Mouse (Mus musculus): ENCODE results near the gene Ahdc1. TPM values are rescaled to one million over a fixed set of nuclear protein-coding genes. Genes with fewer than 3 reads are reported as not detected.
A peak's percentile ranks its signal among the peaks of the same experiment; 100 is the strongest.

Ahdc1 gene
- polyA plus RNA-seq, 1 experiment from 2014 or later, result 2.4 TPM

DNA sequence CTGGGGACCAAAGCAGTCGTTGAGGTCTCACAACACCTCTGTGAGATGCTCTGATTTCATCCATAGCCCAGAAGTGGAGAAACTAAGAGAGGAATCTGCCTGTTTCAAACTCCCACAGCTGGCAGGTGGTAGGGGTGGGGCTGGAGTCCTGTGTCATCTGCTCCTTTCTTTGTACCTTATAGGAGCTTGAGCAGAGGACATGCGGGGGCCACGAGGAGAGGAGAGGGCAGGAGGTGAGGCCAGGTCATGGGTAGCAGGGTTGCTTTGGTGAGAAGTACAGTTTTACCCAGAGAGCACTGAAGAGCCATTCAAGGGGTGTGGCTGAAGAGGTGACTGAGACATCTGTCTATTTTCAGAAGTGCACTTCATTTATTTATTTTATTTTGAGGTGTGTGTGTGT lies 103.7 kb downstream of the Ahdc1 start:
- Histone ChIP-seq H3K4me3 (ENCODE audit: low read depth, low read length) (no peak overlapping the region), H3K27ac (ENCODE audit: low read depth, low read length) (no peak overlapping the region), H3K4me1 (replicated peaks; ENCODE audit: control insufficient read depth, insufficient read depth, low read length) (0 out of 2 replicates have a peak, but pooled peaks cover 3% of the 10 kb centered on the region), H3K36me3 (ENCODE audit: control insufficient read depth, insufficient read depth) (no peaks in the 10 kb centered on the region), H3K9ac (ENCODE audit: low read depth, low read length) (no peak overlapping the region), H3K9me3 (ENCODE audit: control insufficient read depth) (no peaks in the 10 kb centered on the region), H3K4me2 (replicated peaks; ENCODE audit: low read depth) (no peak overlapping the region), H3K27me3 (replicated peaks; ENCODE audit: control insufficient read depth, insufficient read depth, low read length) (no peaks in the 10 kb centered on the region)
- no peak for TF ChIP-seq CTCF (IDR thresholded peaks at IDR 0.05; ENCODE audit: low read depth)
- 81% methylated on average over 3 of the region's 3 CpGs for WGBS
- ATAC-seq, result no peak

DNA sequence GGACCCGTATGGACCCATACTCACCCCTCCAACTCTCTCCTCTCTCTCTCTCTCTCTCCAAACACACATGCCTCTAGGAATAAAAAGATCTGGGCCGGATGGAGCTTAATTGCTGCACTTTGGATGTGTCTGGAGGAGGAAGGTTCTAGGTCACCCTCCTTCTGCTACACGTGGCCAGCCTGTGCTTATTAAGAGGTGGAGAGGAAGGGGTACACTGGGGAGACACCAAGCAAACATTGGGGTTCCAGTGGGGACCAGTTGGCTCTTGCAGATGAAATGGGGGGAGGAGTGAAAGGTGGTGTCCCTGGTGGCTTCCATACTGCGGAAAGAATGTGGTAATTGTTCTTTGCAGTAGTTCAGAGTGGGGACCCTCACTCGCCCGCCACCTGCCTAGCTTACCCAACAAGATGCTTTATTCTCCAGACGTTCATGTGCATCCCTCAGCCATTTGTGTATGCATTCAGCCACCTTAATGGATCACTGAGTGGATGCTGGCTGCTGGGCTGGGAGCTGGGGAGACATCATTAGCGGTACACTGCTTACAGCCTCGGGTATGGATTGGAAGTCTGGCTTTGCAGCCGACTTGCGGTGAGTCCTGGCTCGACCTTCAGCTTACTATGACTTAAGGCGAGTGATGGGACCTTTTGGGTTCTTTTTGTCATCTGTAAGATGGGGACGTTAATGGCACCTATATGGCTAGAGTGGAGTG lies 104.8 kb downstream of the Ahdc1 start:
- no peak overlapping the region for H3K9ac ChIP-seq (ENCODE audit: low read depth, low read length)
- H3K4me3 ChIP-seq (ENCODE audit: low read depth, low read length), result no peak overlapping the region
- no peak for ATAC-seq
- WGBS, result 77% methylated on average over 14 of the region's 14 CpGs
- no peak for TF ChIP-seq CTCF (IDR thresholded peaks at IDR 0.05; ENCODE audit: low read depth)
- no peaks in the 10 kb centered on the region for H3K27me3 ChIP-seq (replicated peaks; ENCODE audit: control insufficient read depth, insufficient read depth, low read length)
- H3K27ac ChIP-seq (ENCODE audit: low read depth, low read length), result no peak overlapping the region; the same call in 1 of the 2 replicates
- H3K36me3 ChIP-seq (ENCODE audit: control insufficient read depth, insufficient read depth), result no peaks in the 10 kb centered on the region
- 0 out of 2 replicates have a peak, but pooled peaks cover 6% of the 10 kb centered on the region for H3K4me1 ChIP-seq (replicated peaks; ENCODE audit: control insufficient read depth, insufficient read depth, low read length)
- no peaks in the 10 kb centered on the region for H3K9me3 ChIP-seq (ENCODE audit: control insufficient read depth)
- H3K4me2 ChIP-seq (replicated peaks; ENCODE audit: low read depth), result no peak overlapping the region

DNA sequence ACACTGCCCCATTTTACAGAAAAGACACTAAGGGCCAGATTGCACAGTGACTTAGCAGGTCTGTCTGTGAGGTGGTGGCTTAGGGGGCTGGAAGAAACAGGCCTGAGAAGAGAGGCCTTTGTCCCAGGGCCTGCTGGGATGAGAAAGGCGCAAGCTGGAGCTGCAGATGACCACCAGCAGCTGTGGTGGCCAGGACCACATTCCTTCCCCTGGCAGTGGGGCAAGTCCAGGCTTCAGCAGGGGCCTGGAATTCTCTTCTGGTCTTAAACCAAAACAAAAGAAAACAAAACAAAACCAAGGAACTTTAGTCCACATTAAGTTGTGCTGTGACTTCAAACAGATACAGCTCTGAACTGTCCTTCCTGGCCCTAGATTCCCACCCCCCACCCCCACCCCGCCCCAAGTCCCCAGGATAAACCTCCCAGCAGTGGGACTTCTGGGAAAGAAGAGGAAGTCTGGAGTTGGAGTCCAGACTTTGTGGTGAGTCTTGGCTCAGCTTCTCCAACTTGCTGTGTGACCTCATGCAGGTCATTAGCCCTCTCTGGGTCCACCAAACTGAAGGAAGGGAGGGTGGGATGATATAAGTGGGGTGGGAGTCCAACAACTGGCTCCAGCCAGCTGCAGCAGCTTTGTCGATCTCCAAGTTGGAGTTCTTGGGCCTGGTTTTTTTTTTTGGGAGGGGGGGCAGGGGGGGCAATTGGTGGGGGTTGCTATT lies 105.9 kb downstream of the Ahdc1 start:
- H3K4me2 ChIP-seq (replicated peaks; ENCODE audit: low read depth), result no peak overlapping the region
- H3K27me3 ChIP-seq (replicated peaks; ENCODE audit: control insufficient read depth, insufficient read depth, low read length), result no peaks in the 10 kb centered on the region
- 0 out of 2 replicates have a peak, but pooled peaks cover 7% of the 10 kb centered on the region for H3K4me1 ChIP-seq (replicated peaks; ENCODE audit: control insufficient read depth, insufficient read depth, low read length)
- H3K9ac ChIP-seq (ENCODE audit: low read depth, low read length), result no peak overlapping the region
- peak overlapping the region; percentile 79 for H3K27ac ChIP-seq (ENCODE audit: low read depth, low read length)
- no peak for ATAC-seq
- WGBS, result 55% methylated on average over 3 of the region's 3 CpGs
- no peaks in the 10 kb centered on the region for H3K36me3 ChIP-seq (ENCODE audit: control insufficient read depth, insufficient read depth)
- no peaks in the 10 kb centered on the region for H3K9me3 ChIP-seq (ENCODE audit: control insufficient read depth)
- H3K4me3 ChIP-seq (ENCODE audit: low read depth, low read length), result no peak overlapping the region
- no peak for TF ChIP-seq CTCF (IDR thresholded peaks at IDR 0.05; ENCODE audit: low read depth)

DNA sequence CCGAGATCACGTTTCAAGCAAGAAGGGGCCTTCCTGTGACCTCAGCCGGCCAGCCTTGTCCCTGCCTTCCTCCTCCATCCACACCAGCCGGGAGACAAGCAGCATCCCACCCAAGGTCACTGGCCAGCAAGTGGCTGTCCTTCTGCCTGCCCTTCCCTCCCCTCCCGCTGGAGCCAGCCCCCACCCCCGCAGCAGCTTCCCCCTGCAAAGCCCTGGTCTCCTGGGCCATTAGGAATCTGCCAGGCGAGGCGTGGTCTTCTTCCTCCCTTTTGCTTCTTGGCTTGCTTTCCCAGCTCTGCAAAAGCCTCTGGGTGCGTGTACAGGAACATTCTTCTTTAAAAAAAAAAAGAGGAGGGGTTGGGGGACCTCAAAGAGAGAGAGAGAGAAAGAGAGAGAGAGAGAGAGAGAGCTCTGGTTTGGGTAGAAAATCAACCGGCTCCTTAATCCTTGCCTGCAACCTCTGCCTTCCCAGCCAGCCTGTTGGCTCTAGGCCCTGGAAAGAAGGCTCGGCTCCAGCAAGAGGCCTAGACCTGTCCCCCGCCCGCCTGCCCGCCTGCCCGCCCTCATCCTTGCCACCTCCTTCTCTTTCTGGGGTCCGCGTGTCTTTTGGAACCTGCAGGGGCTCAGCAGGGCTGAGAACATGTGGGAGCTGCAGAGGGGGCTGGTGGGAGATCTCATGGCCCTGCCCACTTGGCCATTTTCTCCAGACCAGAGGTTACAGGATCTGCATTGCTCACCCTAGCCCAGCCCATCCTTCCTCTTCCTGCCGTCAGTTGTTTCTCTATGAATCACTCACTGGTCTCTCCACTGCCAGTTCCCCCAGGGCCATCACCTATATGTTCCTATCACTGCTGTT lies 106.7 kb downstream of the Ahdc1 start:
- Histone ChIP-seq H3K27ac (ENCODE audit: low read depth, low read length) (peak overlapping the region; percentile 79), H3K27me3 (replicated peaks; ENCODE audit: control insufficient read depth, insufficient read depth, low read length) (no peaks in the 10 kb centered on the region), H3K9ac (ENCODE audit: low read depth, low read length) (peak overlapping the region; percentile 26; the same call in 1 of the 2 replicates), H3K36me3 (ENCODE audit: control insufficient read depth, insufficient read depth) (no peaks in the 10 kb centered on the region), H3K4me1 (replicated peaks; ENCODE audit: control insufficient read depth, insufficient read depth, low read length) (0 out of 2 replicates have a peak, but pooled peaks cover 10% of the 10 kb centered on the region), H3K4me3 (ENCODE audit: low read depth, low read length) (no peak overlapping the region), H3K4me2 (replicated peaks; ENCODE audit: low read depth) (peak overlapping the region; percentile 22; the same call in 1 of the 2 replicates), H3K9me3 (ENCODE audit: control insufficient read depth) (no peaks in the 10 kb centered on the region)
- 37% methylated on average over 18 of the region's 18 CpGs for WGBS
- no peak for ATAC-seq
- no peak for TF ChIP-seq CTCF (IDR thresholded peaks at IDR 0.05; ENCODE audit: low read depth)

DNA sequence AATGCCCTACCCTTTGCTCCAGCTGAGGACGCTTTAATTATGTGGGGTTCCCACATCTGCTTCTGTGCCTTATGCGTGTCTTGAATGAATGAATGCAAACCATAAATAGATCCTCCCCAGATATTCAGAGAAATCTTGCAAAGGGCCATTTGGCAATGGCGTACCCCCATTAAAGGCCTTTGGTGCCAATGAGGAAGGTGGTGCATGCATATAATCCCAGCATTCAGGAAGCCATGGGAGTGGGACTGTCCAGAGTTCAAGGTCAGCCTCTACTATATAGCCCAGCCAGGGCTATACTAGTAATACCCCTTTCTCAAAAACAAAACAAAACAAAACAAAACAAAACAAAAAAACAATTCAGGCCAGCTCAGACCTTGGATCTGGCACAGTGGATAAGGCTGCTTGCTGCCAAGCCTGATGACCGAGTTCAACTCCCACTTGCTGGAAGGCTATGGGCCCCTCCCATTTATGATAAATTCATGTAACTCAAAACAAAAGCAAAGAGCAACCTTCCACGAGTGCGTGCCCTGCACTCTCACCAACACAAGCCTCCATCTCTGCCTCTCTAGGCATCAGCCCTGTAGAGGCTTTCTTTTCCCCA lies 107.8 kb downstream of the Ahdc1 start:
- Histone ChIP-seq H3K4me3 (ENCODE audit: low read depth, low read length) (no peak overlapping the region), H3K9me3 (ENCODE audit: control insufficient read depth) (no peaks in the 10 kb centered on the region), H3K27me3 (replicated peaks; ENCODE audit: control insufficient read depth, insufficient read depth, low read length) (no peaks in the 10 kb centered on the region), H3K4me1 (replicated peaks; ENCODE audit: control insufficient read depth, insufficient read depth, low read length) (0 out of 2 replicates have a peak, but pooled peaks cover 10% of the 10 kb centered on the region), H3K4me2 (replicated peaks; ENCODE audit: low read depth) (no peak overlapping the region), H3K36me3 (ENCODE audit: control insufficient read depth, insufficient read depth) (no peaks in the 10 kb centered on the region), H3K27ac (ENCODE audit: low read depth, low read length) (no peak overlapping the region), H3K9ac (ENCODE audit: low read depth, low read length) (no peak overlapping the region)
- ATAC-seq, result no peak
- no peak for TF ChIP-seq CTCF (IDR thresholded peaks at IDR 0.05; ENCODE audit: low read depth)
- 71% methylated on average over 6 of the region's 6 CpGs for WGBS

All from intestine, postnatal 0 days (tissue).